Mouse (Mus musculus) ES-Bruce4 (cell line): ENCODE results near the gene Cyb561a3.

ENCODE experiments used
- CTCF ChIP-seq: IDR thresholded peaks from one replicate; pipeline ENCODE4 v1.8.1; 2011; ENCODE audit warnings: low read depth, low read length
- POLR2A ChIP-seq: IDR thresholded peaks from one replicate; pipeline ENCODE4 v1.8.1; 2011; ENCODE audit warnings: low read length; ENCODE audit not compliant: insufficient read depth

DNA sequence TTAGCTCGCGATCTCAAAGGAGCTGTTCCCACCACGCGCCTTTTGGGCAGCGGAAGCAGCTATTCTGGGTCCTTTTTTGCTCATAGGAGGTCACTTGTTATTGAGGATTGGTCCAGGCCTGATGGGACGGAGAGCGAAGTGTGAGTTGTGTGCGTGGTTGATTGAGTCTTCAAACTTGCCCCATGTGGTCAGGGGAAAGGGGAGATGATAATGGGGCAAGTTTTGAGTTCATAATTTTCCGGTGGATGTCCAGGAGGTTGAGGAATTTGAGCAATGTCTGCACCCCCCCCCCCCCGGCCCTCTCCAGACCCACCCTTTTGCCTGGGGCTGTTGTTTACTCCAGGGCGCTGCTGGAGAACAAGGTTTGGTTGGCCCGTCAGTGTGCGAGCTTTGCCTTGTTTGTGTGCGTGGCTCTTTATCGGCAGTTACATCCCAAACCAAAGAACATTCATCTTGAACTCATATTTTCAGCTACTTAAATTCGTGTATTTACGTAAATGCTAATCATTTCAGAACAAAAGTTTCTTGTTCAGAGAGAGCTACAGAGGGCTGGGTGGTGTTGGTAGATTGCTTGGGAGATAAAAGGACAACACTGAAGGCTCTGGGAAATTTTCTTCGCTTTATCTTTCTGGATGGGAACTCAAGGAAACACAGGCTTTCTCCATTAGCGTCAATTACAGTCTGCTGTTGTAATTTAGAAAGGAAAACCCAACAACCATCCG lies 29.1 kb downstream of the Cyb561a3 start:
- TF ChIP-seq CTCF, result no peak
- TF ChIP-seq POLR2A, result no peak
